Mouse (Mus musculus) spleen, adult 2 months (tissue): Measurements from ENCODE around the gene Cttnbp2.

Experiments
- CTCF ChIP-seq: fragments of 200-500 bp; IDR thresholded peaks from 2 replicates; pipeline ENCODE4 v1.5.1; 2011; ENCODE audit warnings: mild to moderate bottlenecking, inconsistent platforms; ENCODE audit not compliant: insufficient read depth, insufficient read length, insufficient replicate concordance; ENCODE audit errors: extremely low read depth
- POLR2A ChIP-seq: fragments of 200-500 bp; IDR thresholded peaks from 2 replicates; pipeline ENCODE4 v1.6.1; 2011; ENCODE audit warnings: low read depth, low read length, inconsistent platforms

DNA sequence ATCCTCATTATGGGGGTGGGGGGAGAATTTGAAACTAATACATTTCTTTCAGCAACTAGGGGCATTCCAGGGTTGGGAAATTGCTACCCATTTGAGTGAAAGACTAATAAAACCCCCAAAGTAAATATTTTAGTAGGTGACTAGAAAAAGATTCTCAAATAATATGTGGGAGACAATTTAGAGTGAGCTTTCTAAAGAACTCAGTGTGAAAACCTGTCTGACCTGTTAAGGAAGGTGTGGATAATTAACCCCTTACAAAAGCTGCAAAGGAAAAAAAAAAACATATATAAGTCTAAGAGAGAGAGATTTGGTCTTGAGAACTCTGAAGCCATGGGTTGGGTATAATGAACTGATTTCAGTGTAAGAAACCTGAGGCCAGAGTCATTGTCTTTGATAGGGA lies 176.3 kb downstream of the Cttnbp2 start:
- TF ChIP-seq CTCF (no peak), POLR2A (no peak)
